Mouse (Mus musculus): ENCODE measurements around the gene Tmem247. TPM values are rescaled to one million over a fixed set of nuclear protein-coding genes. Genes with fewer than 3 reads are reported as not detected.

Gene Tmem247
- polyA plus RNA-seq, 1 experiment from 2014 or later: not detected

GRCm38 (mm10) chr17:86908316-86908715 lies 8.8 kb upstream of the Tmem247 start:
- ATAC-seq: no peak
- Histone ChIP-seq H3K9me3 (ENCODE audit: control insufficient read depth, low read length) (no peaks in the 10 kb centered on the region), H3K27me3 (replicated peaks; ENCODE audit: control insufficient read depth, insufficient read depth, low read length) (no peaks in the 10 kb centered on the region), H3K4me3 (ENCODE audit: low read length) (no peak overlapping the region), H3K4me2 (ENCODE audit: low read depth, low read length) (no peak overlapping the region), H3K4me1 (ENCODE audit: control insufficient read depth, insufficient read depth, low read length) (0 out of 2 replicates have a peak, but pooled peaks cover 4% of the 10 kb centered on the region), H3K9ac (ENCODE audit: low read depth, low read length) (no peak overlapping the region), H3K27ac (ENCODE audit: low read length) (no peak overlapping the region), H3K36me3 (ENCODE audit: control insufficient read depth, insufficient read depth, low read length) (no peaks in the 10 kb centered on the region)
- 65% methylated on average over 8 of the region's 8 CpGs for WGBS

- H3K27ac ChIP-seq (ENCODE audit: low read length): no peak overlapping the region
- no peak overlapping the region for H3K4me2 ChIP-seq (ENCODE audit: low read depth, low read length)
- H3K9ac ChIP-seq (ENCODE audit: low read depth, low read length): no peak overlapping the region
- no peak for ATAC-seq
- H3K4me3 ChIP-seq (ENCODE audit: low read length): no peak overlapping the region
- H3K27me3 ChIP-seq (replicated peaks; ENCODE audit: control insufficient read depth, insufficient read depth, low read length): no peaks in the 10 kb centered on the region
- 69% methylated on average over 14 of the region's 14 CpGs for whole genome bisulfite sequencing
- no peaks in the 10 kb centered on the region for H3K36me3 ChIP-seq (ENCODE audit: control insufficient read depth, insufficient read depth, low read length)
- 0 out of 2 replicates have a peak, but pooled peaks cover 4% of the 10 kb centered on the region for H3K4me1 ChIP-seq (ENCODE audit: control insufficient read depth, insufficient read depth, low read length)
- H3K9me3 ChIP-seq (ENCODE audit: control insufficient read depth, low read length): no peaks in the 10 kb centered on the region
Observed at GRCm38 (mm10) chr17:86909733-86910495, 7.2 kb upstream of the Tmem247 start.

- no peaks in the 10 kb centered on the region for H3K27me3 ChIP-seq (replicated peaks; ENCODE audit: control insufficient read depth, insufficient read depth, low read length)
- 67% methylated on average over 5 of the region's 5 CpGs for WGBS
- H3K4me3 ChIP-seq (ENCODE audit: low read length): no peak overlapping the region
- no peaks in the 10 kb centered on the region for H3K9me3 ChIP-seq (ENCODE audit: control insufficient read depth, low read length)
- H3K4me1 ChIP-seq (ENCODE audit: control insufficient read depth, insufficient read depth, low read length): no peaks in the 10 kb centered on the region
- no peak overlapping the region for H3K27ac ChIP-seq (ENCODE audit: low read length)
- H3K36me3 ChIP-seq (ENCODE audit: control insufficient read depth, insufficient read depth, low read length): no peaks in the 10 kb centered on the region
- no peak for ATAC-seq
- H3K9ac ChIP-seq (ENCODE audit: low read depth, low read length): no peak overlapping the region
- H3K4me2 ChIP-seq (ENCODE audit: low read depth, low read length): no peak overlapping the region
Observed at GRCm38 (mm10) chr17:86911261-86911660, 5.9 kb upstream of the Tmem247 start.

- Histone ChIP-seq H3K9ac (ENCODE audit: low read depth, low read length) (no peak overlapping the region), H3K4me3 (ENCODE audit: low read length) (no peak overlapping the region), H3K9me3 (ENCODE audit: control insufficient read depth, low read length) (no peaks in the 10 kb centered on the region), H3K27ac (ENCODE audit: low read length) (no peak overlapping the region), H3K4me1 (ENCODE audit: control insufficient read depth, insufficient read depth, low read length) (no peaks in the 10 kb centered on the region), H3K36me3 (ENCODE audit: control insufficient read depth, insufficient read depth, low read length) (no peaks in the 10 kb centered on the region), H3K4me2 (ENCODE audit: low read depth, low read length) (no peak overlapping the region), H3K27me3 (replicated peaks; ENCODE audit: control insufficient read depth, insufficient read depth, low read length) (no peaks in the 10 kb centered on the region)
- no peak for ATAC-seq
- 76% methylated on average over 7 of the region's 7 CpGs for WGBS
Observed at GRCm38 (mm10) chr17:86913003-86913607, 4.0 kb upstream of the Tmem247 start.

GRCm38 (mm10) chr17:86915540-86915939 lies 1.6 kb upstream of the Tmem247 start:
- Histone ChIP-seq H3K27ac (ENCODE audit: low read length) (no peak overlapping the region), H3K9ac (ENCODE audit: low read depth, low read length) (no peak overlapping the region), H3K36me3 (ENCODE audit: control insufficient read depth, insufficient read depth, low read length) (no peaks in the 10 kb centered on the region), H3K9me3 (ENCODE audit: control insufficient read depth, low read length) (no peaks in the 10 kb centered on the region), H3K4me2 (ENCODE audit: low read depth, low read length) (no peak overlapping the region), H3K4me3 (ENCODE audit: low read length) (no peak overlapping the region), H3K27me3 (replicated peaks; ENCODE audit: control insufficient read depth, insufficient read depth, low read length) (no peaks in the 10 kb centered on the region), H3K4me1 (ENCODE audit: control insufficient read depth, insufficient read depth, low read length) (no peaks in the 10 kb centered on the region)
- no peak for ATAC-seq
- WGBS: 83% methylated on average over 4 of the region's 4 CpGs

- H3K27me3 ChIP-seq (replicated peaks; ENCODE audit: control insufficient read depth, insufficient read depth, low read length): no peaks in the 10 kb centered on the region
- H3K27ac ChIP-seq (ENCODE audit: low read length): no peak overlapping the region
- no peaks in the 10 kb centered on the region for H3K36me3 ChIP-seq (ENCODE audit: control insufficient read depth, insufficient read depth, low read length)
- no peak overlapping the region for H3K4me3 ChIP-seq (ENCODE audit: low read length)
- WGBS: 75% methylated on average over 6 of the region's 6 CpGs
- no peak overlapping the region for H3K4me2 ChIP-seq (ENCODE audit: low read depth, low read length)
- H3K9me3 ChIP-seq (ENCODE audit: control insufficient read depth, low read length): no peaks in the 10 kb centered on the region
- no peak for ATAC-seq
- no peaks in the 10 kb centered on the region for H3K4me1 ChIP-seq (ENCODE audit: control insufficient read depth, insufficient read depth, low read length)
- H3K9ac ChIP-seq (ENCODE audit: low read depth, low read length): no peak overlapping the region
Observed at GRCm38 (mm10) chr17:86918786-86919185, 1.6 kb downstream of the Tmem247 start.

- 63% methylated on average over 11 of the region's 11 CpGs for WGBS
Observed at GRCm38 (mm10) chr17:86919729-86920128, 2.6 kb downstream of the Tmem247 start.

GRCm38 (mm10) chr17:86924679-86925078 lies 7.5 kb downstream of the Tmem247 start:
- Histone ChIP-seq H3K9ac (ENCODE audit: low read depth, low read length) (no peak overlapping the region), H3K27ac (ENCODE audit: low read length) (no peak overlapping the region), H3K27me3 (replicated peaks; ENCODE audit: control insufficient read depth, insufficient read depth, low read length) (no peaks in the 10 kb centered on the region), H3K9me3 (ENCODE audit: control insufficient read depth, low read length) (no peaks in the 10 kb centered on the region), H3K4me3 (ENCODE audit: low read length) (no peak overlapping the region), H3K36me3 (ENCODE audit: control insufficient read depth, insufficient read depth, low read length) (no peaks in the 10 kb centered on the region), H3K4me2 (ENCODE audit: low read depth, low read length) (no peak overlapping the region), H3K4me1 (ENCODE audit: control insufficient read depth, insufficient read depth, low read length) (no peaks in the 10 kb centered on the region)
- no peak for ATAC-seq
- WGBS: 75% methylated on average over 3 of the region's 3 CpGs

More at GRCm38 (mm10) chr17:86919729-86920128, 2.6 kb downstream of the Tmem247 start:
- H3K4me1 ChIP-seq (ENCODE audit: control insufficient read depth, insufficient read depth, low read length): no peaks in the 10 kb centered on the region
- H3K4me2 ChIP-seq (ENCODE audit: low read depth, low read length): no peak overlapping the region
- H3K4me3 ChIP-seq (ENCODE audit: low read length): no peak overlapping the region
- H3K9ac ChIP-seq (ENCODE audit: low read depth, low read length): no peak overlapping the region
- 0 out of 2 replicates have a peak, but pooled peaks have one; percentile 31 for ATAC-seq
- H3K36me3 ChIP-seq (ENCODE audit: control insufficient read depth, insufficient read depth, low read length): no peaks in the 10 kb centered on the region
- no peaks in the 10 kb centered on the region for H3K27me3 ChIP-seq (replicated peaks; ENCODE audit: control insufficient read depth, insufficient read depth, low read length)
- no peak overlapping the region for H3K27ac ChIP-seq (ENCODE audit: low read length)
- H3K9me3 ChIP-seq (ENCODE audit: control insufficient read depth, low read length): no peaks in the 10 kb centered on the region

GRCm38 (mm10) chr17:86926836-86927235 lies 9.7 kb downstream of the Tmem247 start:
- H3K36me3 ChIP-seq (ENCODE audit: control insufficient read depth, insufficient read depth, low read length): no peaks in the 10 kb centered on the region
- no peaks in the 10 kb centered on the region for H3K4me1 ChIP-seq (ENCODE audit: control insufficient read depth, insufficient read depth, low read length)
- no peak overlapping the region for H3K4me2 ChIP-seq (ENCODE audit: low read depth, low read length)
- H3K9ac ChIP-seq (ENCODE audit: low read depth, low read length): no peak overlapping the region
- ATAC-seq: no peak
- H3K9me3 ChIP-seq (ENCODE audit: control insufficient read depth, low read length): no peaks in the 10 kb centered on the region
- no peak overlapping the region for H3K4me3 ChIP-seq (ENCODE audit: low read length)
- no peaks in the 10 kb centered on the region for H3K27me3 ChIP-seq (replicated peaks; ENCODE audit: control insufficient read depth, insufficient read depth, low read length)
- H3K27ac ChIP-seq (ENCODE audit: low read length): no peak overlapping the region
- WGBS: 81% methylated on average over 3 of the region's 3 CpGs

Measured in intestine, embryonic 16.5 days (tissue).